Mouse (Mus musculus) cerebellum, adult 2 months (tissue): ENCODE results near the gene Irf2bpl.

ENCODE experiments used
- CTCF ChIP-seq: fragments of 200-500 bp; IDR thresholded peaks from 2 replicates; pipeline ENCODE4 v1.5.1; 2011; ENCODE audit warnings: low read depth, mild to moderate bottlenecking, control low read depth, low read length, moderate library complexity, borderline replicate concordance; ENCODE audit not compliant: insufficient read depth
- POLR2A ChIP-seq: fragments of 200-500 bp; IDR thresholded peaks from 2 replicates; pipeline ENCODE4 v1.6.1; 2011; ENCODE audit warnings: low read length, control low read depth, borderline replicate concordance; ENCODE audit not compliant: insufficient read depth

GRCm38 (mm10) chr12:86869761-86870160, 14.8 kb downstream of the Irf2bpl start:
- no peak for TF ChIP-seq CTCF
- no peak for TF ChIP-seq POLR2A
